Mouse (Mus musculus) G1E (cell line): Measurements from ENCODE around the gene Arid3c.

ENCODE experiments used
- CTCF ChIP-seq: IDR thresholded peaks from 2 replicates; pipeline ENCODE4 v1.5.1; 2012; ENCODE audit warnings: low read depth, low read length, inconsistent platforms, mixed read lengths
- GATA1 ChIP-seq: IDR thresholded peaks from 2 replicates; pipeline ENCODE4 v1.6.1; 2012; ENCODE audit warnings: borderline replicate concordance, low read length, inconsistent platforms, mixed read lengths
- POLR2AphosphoS5 ChIP-seq: IDR thresholded peaks from 2 replicates; pipeline ENCODE4 v1.6.1; 2012; ENCODE audit warnings: low read depth, low read length, inconsistent platforms; ENCODE audit not compliant: insufficient replicate concordance

- TF ChIP-seq CTCF (no peak), GATA1 (no peak), POLR2AphosphoS5 (no peak)
Observed at GRCm38 (mm10) chr4:41760288-41760721, 29.4 kb upstream of the Arid3c start.
